Mouse (Mus musculus): Measurements from ENCODE around the gene Tmem131l.

DNA sequence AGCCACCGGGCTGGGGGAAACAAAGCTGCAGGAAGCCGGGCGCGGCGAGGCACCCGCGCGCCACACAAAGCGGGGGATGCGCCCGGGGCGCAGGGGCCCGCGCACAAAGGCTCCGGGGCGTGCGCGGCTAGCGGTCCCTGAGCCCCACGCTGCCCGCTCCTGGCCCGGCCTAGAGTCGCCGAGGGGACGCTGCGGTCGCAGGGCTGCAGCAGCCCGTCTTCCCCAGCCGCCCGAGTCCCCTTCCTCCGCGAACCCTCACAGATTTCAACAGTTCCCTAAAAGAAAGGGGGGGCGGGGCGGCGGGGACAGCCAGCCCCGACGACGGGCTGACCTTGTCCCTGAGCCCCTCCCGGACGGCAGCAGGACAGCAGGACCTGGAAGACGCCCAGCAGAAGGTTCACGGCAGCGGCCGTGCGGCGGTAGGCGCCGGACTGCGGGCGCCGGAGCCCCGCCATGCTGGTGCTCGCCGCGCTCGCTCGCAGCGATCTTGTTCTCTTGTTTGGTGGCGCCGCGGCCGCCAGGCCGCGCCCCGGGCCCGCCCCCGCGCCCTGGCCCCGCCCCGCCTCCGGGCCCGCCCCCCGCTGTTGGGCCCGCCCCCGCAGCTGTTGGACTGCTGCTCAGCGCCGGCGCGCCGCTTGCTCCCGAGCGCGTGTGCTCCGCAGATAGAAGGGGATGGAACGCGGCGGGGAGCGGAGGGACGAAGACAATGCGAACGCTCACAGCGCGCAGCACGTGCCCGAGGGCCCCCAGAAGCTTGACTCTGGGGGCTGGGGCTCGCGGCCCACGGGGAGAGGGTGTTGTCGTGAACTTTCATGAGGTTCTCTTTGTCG is at the start of gene Tmem131l:
- TF ChIP-seq CTCF (IDR thresholded peaks at IDR 0.05; ENCODE audit: extremely low read depth, insufficient read length, insufficient replicate concordance, low read depth, low read length), result no peak
- TF ChIP-seq POLR2A (IDR thresholded peaks at IDR 0.05; ENCODE audit: low read depth, low read length), result peak; percentile 88
